ENCODE assay signal across 8 mouse cellular contexts in genomic region chr7:134224741-134225612, GRCm38 (mm10). TPM values are rescaled to one million over a fixed set of nuclear protein-coding genes. Genes with fewer than 3 reads are reported as not detected.
DNase-seq lines count a peak whose midpoint lies in the region; ATAC-seq and TF ChIP-seq lines count a peak whose summit lies in the region.

No protein-coding gene starts in this region.

- ATAC-seq in forebrain, embryonic 16.5 days: peak; percentile 78
- no peak for ATAC-seq in monocyte, adult 5-6 weeks (replicated peaks; ENCODE audit: insufficient number of reproducible peaks, low FRiP score, low TSS enrichment, poor library complexity, severe bottlenecking)

- peak; percentile 42 for DNase-seq in brain, adult 2 months (ENCODE audit: low read depth, low spot score)
- DNase-seq in heart, postnatal 14 days: peak; percentile 70
- peak; percentile 30 to 57 for DNase-seq in layer of hippocampus, adult 18-20 months (ENCODE audit: low spot score in 2 of 2)
- DNase-seq in lung, adult 2 months: peak; percentile 25
- DNase-seq in retina, embryonic 14.5 days (ENCODE audit: low spot score): peak; percentile 79

- peak overlapping the region; percentile 98 for H3K4me2 ChIP-seq in forebrain, embryonic 16.5 days (ENCODE audit: low read length)

- H3K4me1 ChIP-seq in E14TG2a.4 (replicated peaks; ENCODE audit: low read depth, low read length): peaks cover 13% of the 10 kb centered on the region
- H3K4me1 ChIP-seq in forebrain, embryonic 16.5 days (replicated peaks; ENCODE audit: control insufficient read depth, insufficient read depth, low read length): peaks cover 17% of the 10 kb centered on the region
- H3K4me1 ChIP-seq in lung, adult 2 months (ENCODE audit: control insufficient read depth, insufficient read depth, low read length): peaks cover 9% of the 10 kb centered on the region

- no peaks in the 10 kb centered on the region for H3K9me3 ChIP-seq in E14TG2a.4 (ENCODE audit: low read length)
- H3K9me3 ChIP-seq in forebrain, embryonic 16.5 days (ENCODE audit: control insufficient read depth, low read length): no peaks in the 10 kb centered on the region

- no peak for TF ChIP-seq POLR2A in lung, adult 2 months (IDR thresholded peaks at IDR 0.05; ENCODE audit: borderline replicate concordance, extremely low read depth, low read depth, low read length)

- intact Hi-C loops in heart, postnatal 14 days (cut with DNase I): loop anchor here (2.0 kb wide), 3 partner anchors 38 to 368 kb away; no protein-coding TSS in a partner anchor

- H3K9ac ChIP-seq in forebrain, embryonic 16.5 days (replicated peaks; ENCODE audit: low read depth, low read length): peak overlapping the region; percentile 72

- WGBS in forebrain, embryonic 16.5 days: under 1% methylated on average over 84 of the region's 90 CpGs
- WGBS in lung, adult 2 months: 2% methylated on average over 89 of the region's 90 CpGs

- H3K27ac ChIP-seq in forebrain, embryonic 16.5 days (ENCODE audit: low read length): peak overlapping the region; percentile 33

- peak overlapping the region; percentile 84 for H3K4me3 ChIP-seq in E14TG2a.4 (replicated peaks; ENCODE audit: low read length)
- peak overlapping the region; percentile 77 for H3K4me3 ChIP-seq in forebrain, embryonic 16.5 days (replicated peaks; ENCODE audit: low read length)
- peak overlapping the region; percentile 52 for H3K4me3 ChIP-seq in lung, adult 2 months (replicated peaks; ENCODE audit: extremely low read depth, low read depth, low read length)

- peaks cover 61% of the 10 kb centered on the region for H3K27me3 ChIP-seq in E14TG2a.4 (ENCODE audit: insufficient read depth, low read length)
- H3K27me3 ChIP-seq in forebrain, embryonic 16.5 days (replicated peaks; ENCODE audit: control insufficient read depth, insufficient read depth, low read length): peaks cover 3% of the 10 kb centered on the region; the same call in 1 of the 2 replicates

- H3K36me3 ChIP-seq in E14TG2a.4 (ENCODE audit: insufficient read depth, low read length): no peaks in the 10 kb centered on the region
- no peaks in the 10 kb centered on the region for H3K36me3 ChIP-seq in forebrain, embryonic 16.5 days (ENCODE audit: control insufficient read depth, insufficient read depth)

- no peak for TF ChIP-seq CTCF in E14TG2a.4 (conservative IDR thresholded peaks at IDR 0.05; ENCODE audit: low read length)
- TF ChIP-seq CTCF in lung, adult 2 months (IDR thresholded peaks at IDR 0.05; ENCODE audit: insufficient read depth, low read length): no peak

RNA-seq across cellular contexts. Expression of gene Adam12, which starts 7.0 kb away (rescaled TPM):
- 2.2 and 3.2 TPM in 2 replicates for polyA plus RNA-seq in forebrain, embryonic 16.5 days (2015; fragmentation: Nextera tagmentation; extraction: Ambion mirVana)
- 1 to 10 TPM; 4.5 to 6.2 TPM for total RNA-seq in heart, postnatal 14 days (2021)
- total RNA-seq in layer of hippocampus, adult 18-20 months (2021): 1 to 10 TPM; 5.0 to 6.3 TPM
- 1.1 and 1.2 TPM in 2 replicates for polyA plus RNA-seq in lung, adult 2 months (2012; rRNA removed)
- total RNA-seq in monocyte, adult 5-6 weeks (2017): not detected in 3 replicates

Comparison
In these comparisons a context has a peak if more than half of its experiments do, and no peak if none do; other contexts are left out.
1. DNase-seq: peak in every context shown above with its lines; median percentile 79 in retina, embryonic 14.5 days; 70 in heart, postnatal 14 days; 44 in layer of hippocampus, adult 18-20 months; 42 in brain, adult 2 months; 25 in lung, adult 2 months.